Mouse (Mus musculus) fibroblast of lung, adult 2 months (primary cell): Measurements from ENCODE around the gene Amhr2.

Experiments used
- DNase-seq: peaks from one replicate; pipeline ENCODE4 v3.0.0-alpha.2; 2011; ENCODE audit warnings: low read depth

Amhr2 gene

DNA sequence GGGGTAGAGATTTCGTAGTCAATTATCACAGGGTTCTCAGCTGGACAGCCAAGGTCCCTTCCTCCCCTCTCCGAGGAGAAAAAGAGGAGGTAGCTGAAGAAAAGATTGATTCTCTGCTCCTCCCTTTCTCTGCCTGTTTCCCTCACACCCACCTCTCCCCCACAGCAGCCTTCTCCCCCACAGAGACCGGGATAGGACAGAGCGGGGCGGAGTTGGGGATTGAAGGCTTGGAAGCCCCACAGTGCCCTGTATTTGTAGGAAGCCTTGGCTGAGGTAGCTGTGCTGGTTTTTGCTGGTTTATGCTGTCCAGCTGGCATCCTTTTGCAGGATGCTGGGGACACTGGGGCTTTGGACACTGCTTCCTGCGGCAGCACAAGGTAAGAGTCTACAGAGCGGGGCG lies at the start of gene Amhr2:
Amhr2 (plus strand) TSS at position 222 of the 400 bp plus-strand sequence.
- DNase-seq, result no peak

DNA sequence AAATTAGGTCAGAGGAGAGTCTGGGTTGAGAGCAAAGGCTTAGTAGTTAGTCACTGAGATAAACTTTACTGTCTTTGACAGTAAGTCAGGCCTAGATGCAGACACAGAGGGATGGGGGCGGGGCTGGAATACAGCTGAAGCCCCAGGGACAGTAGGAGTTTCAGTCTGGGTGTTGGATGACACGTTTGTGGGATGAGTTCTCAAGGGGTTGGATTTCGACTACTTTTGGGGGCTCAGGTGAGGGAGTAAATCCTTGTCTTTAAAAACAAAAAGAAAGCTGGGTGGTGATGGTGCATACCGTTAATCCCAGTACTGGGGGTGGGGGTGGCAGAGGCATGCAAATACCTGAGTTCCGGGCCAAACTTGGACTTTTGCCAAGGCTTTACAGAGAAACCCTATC lies 46.5 kb upstream of the Amhr2 start:
- DNase-seq, result no peak

DNA sequence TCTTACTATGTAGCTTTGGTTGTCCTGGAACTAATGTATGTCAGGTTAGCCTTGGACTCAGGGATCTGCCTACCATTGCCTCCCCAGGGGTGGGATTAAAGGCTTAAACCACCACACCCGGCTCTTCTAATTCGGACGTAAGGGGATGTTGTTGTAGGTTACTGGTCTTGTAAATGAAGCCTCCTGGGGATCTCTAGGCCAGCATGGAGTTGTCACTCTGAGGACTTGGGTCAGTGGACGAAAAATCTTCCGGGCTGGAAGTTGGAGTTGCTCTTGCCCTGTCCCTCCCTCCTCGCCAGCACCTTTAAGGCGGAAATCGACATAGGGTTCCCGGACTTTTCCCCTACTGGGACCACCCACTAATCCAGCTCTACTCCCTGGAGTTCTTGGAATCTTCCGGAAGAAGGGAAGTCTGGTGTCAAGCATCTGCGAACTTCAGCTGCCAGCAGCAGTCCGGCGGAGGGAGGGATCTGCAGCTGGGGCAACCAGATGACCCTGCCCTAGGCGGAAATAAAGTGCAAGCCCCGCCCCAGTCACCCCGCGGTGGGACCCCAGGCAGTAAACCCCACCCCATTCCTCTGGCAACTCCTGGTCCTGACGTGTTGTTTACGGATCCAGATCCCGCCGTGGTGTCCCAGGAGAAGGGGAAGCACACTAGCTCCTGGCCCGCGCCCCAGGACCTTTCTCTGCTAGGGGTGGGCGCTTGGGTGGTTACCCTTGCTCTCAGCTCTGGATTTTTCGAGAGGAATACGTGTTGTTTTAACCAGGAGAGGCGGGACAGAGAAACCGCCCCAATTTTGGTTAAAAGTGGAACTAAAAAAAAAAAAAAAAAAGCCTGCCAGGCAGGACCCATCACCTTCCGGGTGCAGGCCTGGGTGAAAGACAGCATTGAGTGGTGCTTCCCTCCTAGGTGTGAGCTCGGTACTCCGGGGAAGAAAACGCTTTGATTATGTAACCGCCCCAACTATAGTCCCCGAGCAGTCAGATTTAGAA lies 45.6 kb upstream of the Amhr2 start:
- peak; percentile 73 for DNase-seq

DNA sequence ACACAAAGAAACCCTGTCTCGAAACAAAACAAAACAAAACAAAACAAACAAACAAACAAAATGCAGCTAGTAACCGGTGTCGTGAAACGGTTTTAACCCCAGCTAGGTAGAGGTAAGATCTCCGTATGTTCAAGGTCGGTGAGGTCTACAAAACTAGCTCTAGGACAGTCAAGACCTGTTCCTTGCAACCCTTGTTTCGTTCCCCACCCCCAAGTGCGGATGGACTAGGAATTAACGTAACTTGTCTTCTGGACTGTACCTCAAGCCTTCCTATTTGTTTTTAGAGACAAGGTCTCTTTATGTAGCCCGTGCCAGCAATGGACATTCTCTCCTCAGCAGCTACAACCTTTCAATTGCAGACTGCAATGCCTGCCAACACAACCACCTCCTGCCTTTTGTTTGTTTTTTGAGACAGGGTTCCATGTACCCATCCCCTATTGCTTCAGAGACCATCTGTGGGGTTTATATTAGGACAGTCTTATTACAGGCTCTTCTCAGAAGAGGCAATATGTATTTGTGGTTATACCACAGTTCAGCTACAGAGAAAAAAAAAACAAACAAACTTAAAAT lies 44.6 kb upstream of the Amhr2 start:
- DNase-seq, result no peak

DNA sequence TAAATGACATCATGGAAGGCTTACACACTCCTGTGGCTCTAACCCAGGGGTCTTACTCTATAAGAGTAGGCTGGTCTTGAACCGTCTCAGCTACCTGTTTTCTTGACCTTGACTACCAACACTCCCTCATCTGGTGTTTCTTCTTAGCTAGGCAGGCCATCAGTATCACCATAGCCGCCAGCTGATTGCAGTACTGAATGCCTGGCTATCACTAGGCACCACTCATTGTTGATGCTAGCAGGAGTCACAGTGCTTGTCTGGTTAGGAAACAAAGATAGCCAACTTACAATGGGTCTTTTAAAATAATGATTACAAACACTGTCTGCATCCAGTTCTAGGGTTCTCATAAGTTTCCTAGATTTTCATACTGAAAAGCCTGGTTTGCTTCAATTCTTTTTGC lies 43.9 kb upstream of the Amhr2 start:
- DNase-seq, result no peak

DNA sequence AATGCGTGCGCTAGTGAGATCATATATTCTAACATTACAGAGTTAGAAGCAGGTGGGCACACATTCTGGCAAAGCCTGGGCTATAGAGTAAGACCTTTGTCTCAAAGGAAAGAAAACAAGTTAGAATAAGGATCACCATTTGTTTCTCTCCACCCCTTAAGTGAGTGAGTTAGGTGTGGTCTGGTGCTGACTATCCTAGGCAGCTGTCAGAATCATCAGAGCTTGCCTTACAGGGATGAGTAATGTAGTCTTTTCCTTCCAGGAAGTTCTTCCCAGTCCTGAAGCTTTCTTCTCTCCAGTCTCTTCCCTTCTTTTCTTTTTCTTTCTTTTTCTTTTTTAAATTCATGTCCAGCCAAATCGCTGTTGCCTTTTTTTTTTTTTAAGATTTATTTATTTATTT lies 43.0 kb upstream of the Amhr2 start:
- DNase-seq, result no peak

DNA sequence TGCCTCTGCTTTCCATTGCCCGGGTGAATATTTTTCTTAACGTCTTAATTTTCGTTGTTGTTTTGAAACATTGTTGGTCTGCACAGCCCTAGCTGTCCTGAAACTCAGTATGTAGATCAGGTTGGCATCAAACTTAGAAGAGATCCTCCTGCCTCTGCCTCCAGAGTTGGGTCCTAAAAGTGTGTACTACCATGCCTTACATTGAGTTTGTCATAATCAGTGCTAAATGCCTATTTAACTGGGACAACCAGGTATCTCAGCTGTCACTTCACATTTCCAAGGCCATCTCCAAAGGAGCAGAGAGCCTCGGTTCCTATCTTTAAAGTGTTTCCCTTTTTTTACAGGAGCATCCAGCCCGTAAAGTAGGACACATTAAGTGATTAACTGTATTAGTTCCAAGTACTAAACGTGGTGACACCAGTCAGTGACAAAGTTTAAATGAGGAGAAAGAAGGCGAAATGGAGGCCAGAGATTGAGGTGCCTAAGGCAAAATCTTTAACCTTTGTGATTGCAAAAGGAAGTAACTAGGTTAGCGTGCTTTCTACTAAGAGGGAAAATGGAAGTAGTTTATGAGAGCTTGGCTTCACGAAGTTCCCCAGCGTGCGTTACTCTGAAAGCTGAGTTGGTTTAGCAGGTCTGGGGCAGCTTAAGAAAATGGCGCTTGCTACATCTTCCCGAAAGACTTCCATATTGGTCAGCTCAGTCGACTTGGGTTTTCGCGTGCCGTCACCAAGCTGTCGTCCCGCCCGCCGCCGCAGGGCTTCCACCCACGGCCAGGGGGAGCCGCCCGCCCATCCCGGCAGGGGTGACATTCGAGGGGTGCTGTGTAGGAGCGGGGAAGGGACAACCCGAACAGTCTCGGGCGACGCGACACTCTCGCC lies 40.3 kb upstream of the Amhr2 start:
- DNase-seq, result no peak

DNA sequence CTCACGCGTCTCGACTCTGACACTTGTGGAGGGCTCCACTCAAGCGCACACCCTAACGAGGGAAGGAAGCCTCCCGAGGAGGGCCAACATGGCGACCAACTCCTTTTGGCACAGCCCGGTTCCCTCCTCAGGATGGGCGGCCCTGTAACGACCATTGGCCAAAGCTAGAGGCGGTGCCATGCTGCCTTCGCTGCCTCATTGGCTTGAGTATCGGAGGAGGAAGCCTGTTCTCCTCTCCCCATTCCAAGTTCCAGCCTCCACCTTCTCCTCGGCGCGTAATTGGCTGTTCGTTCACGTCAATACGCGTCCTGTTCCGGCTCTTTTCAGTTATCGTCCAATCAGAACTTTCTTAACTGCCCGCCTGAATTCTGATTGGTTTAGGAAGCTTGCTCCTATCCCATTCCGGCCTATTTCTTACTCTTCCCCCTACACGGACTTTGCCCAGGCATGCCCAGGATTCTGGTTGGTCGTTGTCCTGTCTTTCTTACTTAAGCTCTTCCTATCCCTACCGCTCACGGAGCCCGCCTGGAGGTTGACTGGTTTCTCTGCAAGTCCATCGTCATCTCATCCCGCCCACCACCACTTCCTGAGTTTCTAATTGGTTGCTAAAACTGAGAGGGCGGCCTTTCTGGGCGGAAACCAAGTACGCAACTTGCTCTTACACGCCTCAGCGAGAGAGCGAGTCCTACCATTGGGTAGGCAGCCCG lies 39.5 kb upstream of the Amhr2 start, which contains the start of gene Sp1:
Sp1 (plus strand) TSS at position 655 of the 707 bp plus-strand sequence.
- DNase-seq, result peak; percentile 100

DNA sequence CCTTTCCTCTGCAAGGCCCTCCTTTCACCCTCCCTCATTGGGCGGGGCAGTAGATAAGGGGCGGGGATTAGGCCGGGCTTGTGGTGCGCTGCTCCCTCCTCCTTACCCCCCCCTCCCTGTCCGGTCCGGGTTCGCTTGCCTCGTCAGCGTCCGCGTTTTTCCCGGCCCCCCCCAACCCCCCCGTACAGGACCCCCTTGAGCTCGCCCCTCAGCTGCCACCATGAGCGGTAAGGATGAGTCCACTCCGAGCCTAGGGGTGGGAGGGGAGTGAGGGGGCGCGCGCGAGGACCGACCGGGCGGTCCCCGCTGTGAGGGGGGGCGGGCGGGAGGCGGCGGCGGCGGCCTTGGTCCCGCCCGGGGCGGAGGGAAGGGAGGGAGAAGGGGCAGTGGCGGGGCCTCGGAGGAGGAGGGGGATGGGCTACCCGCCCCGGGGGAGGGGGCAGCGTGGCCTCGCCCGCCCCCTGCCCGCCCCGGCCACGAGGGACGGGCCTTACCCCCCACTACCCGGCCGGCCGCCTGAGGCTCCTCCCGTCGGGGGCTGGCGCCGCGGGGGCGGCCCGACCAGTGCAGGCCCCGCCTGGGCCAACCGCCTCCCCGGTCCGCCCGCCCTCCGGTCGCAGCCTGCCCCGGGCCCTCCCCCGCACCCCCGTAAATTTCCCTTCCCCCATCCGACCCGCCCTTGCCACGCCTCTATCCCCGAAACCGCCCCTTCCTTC lies 38.8 kb upstream of the Amhr2 start:
- peak; percentile 60 for DNase-seq

DNA sequence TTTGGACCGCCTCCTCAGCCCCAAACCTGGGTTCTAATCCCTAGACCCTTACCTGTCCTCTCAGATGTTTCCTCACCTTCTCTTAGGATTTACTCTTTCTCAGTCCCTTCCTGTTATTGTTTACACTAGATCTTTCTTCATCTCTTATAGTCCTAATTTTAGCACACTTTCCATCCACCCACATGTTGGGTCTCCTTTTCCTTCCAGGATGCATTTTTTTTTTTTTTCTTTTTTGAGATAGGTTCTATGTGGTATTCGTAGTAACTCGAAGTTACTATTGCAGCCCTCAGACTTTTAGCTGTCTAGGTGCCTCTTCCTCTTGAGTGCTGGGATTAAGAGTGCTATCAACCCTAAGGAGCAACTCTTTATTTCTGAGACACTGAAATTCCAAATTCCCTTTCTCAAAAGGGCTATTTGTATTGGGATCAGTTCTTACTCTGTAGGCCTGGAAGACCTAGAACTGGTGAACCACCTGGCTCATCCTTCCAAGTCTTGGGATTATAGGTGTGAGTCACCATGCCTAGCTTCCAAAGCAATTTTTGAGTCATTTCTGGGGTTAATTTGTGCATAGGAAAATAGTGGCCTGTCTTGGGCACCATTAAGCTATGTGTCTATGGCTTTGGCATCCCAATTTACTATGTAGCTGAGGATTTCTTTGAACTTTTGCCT lies 38.1 kb upstream of the Amhr2 start:
- no peak for DNase-seq

DNA sequence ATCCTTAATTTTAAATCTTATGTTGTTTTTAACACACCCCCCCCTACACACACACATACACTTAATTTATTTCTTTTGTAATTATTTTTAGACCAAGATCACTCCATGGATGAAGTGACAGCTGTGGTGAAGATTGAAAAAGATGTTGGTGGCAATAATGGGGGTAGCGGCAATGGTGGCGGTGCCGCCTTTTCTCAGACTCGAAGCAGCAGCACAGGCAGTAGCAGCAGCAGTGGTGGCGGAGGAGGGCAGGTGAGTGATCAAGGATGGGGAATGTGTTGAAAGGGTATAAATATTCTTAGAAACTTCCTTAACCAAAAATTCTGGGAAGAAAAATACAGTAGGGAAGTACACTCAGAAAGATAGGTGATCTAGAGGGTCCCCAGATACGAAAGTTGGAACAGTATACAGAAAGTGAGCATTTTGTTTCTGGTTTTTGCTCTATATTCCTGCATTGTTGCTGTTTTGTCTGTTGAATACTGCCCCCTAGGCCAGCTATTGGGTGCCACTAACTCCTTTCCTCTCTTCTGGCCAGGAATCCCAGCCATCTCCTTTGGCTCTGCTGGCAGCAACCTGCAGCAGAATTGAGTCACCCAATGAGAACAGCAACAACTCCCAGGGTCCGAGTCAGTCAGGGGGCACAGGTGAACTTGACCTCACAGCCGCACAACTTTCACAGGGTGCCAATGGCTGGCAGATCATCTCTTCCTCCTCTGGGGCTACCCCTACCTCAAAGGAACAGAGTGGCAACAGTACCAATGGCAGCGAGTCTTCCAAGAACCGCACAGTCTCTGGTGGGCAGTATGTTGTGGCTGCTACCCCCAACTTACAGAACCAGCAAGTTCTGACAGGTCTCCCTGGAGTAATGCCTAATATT lies 37.2 kb upstream of the Amhr2 start:
- DNase-seq, result no peak

DNA sequence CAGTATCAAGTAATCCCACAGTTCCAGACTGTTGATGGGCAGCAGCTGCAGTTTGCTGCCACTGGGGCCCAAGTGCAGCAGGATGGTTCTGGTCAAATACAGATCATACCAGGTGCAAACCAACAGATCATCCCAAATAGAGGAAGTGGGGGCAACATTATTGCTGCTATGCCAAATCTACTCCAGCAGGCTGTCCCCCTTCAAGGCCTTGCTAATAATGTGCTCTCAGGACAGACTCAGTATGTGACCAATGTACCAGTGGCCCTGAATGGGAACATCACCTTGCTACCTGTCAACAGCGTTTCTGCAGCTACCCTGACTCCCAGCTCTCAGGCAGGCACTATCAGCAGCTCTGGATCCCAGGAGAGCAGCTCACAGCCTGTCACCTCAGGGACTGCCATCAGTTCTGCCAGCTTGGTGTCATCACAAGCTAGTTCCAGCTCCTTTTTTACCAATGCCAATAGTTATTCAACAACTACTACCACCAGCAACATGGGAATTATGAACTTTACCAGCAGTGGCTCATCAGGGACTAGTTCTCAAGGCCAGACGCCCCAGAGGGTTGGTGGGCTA lies 36.5 kb upstream of the Amhr2 start:
- no peak for DNase-seq

DNA sequence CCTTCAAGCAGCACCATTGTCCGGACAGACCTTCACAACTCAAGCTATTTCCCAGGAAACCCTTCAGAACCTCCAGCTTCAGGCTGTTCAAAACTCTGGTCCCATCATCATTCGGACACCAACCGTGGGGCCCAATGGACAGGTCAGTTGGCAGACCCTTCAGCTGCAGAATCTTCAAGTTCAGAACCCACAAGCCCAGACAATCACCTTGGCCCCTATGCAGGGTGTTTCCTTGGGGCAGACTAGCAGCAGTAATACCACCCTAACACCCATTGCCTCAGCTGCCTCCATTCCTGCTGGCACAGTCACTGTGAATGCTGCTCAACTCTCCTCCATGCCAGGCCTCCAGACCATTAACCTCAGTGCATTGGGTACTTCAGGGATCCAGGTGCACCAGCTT lies 35.9 kb upstream of the Amhr2 start:
- no peak for DNase-seq

DNA sequence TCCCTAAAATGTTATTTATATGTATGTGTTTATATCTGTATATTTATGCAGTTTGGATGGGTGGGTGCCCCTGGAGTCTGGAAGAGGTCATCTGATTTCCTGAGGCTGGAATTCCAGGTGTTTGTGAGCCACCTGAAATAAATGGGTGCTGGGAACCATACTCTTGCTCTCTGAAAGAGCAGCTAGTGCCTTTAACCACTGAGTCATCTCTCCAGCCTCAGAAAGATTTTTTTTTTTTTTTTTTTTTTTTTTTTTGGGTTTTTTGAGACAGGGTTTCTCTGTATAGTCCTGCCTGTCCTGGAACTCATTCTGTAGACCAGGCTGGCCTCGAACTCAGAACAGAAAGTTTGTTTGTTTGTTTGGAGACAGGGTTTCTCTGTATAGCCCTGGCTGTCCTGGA lies 34.1 kb upstream of the Amhr2 start:
- DNase-seq, result no peak

DNA sequence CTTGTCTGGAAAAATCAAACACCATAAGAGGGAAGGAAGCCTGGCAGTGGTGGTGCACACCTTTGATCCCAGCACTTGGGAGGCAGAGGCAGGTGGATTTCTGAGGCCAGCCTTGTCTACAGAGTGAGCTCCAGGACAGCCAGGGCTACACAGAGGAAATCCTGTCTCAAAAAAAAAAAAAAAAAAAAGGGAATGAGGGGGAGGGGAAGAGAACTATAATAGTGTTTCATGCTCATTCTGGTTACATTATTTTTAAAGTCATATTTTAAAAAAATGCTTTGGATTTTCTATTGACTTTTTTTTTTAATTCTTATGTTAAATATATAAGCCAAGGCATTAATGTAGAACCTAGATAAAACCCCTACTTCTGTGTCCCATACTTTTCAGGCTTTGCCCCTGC lies 31.5 kb upstream of the Amhr2 start:
- DNase-seq, result no peak

DNA sequence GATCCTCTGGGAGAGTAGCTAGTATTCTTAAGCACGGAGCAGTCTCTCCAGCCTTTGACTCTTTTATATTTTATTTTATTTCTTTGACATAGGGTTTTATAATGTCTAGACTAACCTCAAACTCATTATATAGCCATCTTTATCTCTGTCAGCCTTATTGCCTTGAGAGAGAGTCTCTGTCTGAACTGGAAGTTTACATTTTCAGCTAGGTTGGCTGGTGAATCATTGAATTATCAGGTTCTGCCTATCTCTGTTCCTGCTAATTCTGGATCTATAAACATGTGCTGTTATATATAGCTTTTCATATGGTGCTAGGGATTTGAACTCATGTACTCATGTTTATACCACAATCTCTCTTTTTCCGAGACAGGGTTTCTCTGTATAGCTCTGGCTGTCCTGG lies 27.6 kb upstream of the Amhr2 start:
- DNase-seq, result no peak

DNA sequence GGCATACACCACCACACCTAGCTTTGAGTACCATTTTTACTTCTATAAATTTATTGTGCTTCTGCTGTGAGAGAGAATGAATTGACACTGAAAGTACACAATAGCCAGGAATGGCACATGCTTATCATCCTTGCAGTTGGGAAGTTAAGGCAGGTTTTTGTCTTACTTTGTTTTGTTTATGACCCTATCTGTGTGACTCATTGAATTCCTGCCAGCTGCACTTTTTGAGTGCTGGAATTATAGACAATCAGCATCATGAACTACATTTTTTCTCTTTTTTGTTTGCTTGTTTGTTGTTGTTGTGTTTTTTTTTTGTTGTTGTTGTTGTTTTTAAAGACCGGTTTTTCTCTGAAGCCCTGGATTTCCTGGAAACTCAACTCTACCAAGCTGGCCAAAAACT lies 24.2 kb upstream of the Amhr2 start:
- DNase-seq, result no peak

DNA sequence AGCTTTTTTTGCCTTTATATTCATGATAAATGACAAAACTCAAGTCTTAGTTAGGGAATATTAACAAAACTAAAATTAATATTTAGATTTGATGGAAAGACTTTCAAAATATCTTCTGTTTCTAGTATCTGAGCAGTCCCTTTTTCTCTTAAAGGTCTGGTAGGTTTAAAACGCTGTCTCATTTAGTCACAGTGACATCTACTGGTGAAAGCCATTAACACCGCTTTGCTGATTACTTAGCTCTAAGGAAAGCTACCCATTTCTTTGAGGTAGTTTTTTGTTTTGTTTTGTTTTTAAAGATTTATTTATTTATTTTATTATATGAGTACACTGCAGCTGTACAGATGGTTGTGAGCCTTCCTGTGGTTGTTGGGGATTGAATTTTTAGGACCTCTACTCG lies 23.7 kb upstream of the Amhr2 start:
- peak; percentile 65 for DNase-seq

DNA sequence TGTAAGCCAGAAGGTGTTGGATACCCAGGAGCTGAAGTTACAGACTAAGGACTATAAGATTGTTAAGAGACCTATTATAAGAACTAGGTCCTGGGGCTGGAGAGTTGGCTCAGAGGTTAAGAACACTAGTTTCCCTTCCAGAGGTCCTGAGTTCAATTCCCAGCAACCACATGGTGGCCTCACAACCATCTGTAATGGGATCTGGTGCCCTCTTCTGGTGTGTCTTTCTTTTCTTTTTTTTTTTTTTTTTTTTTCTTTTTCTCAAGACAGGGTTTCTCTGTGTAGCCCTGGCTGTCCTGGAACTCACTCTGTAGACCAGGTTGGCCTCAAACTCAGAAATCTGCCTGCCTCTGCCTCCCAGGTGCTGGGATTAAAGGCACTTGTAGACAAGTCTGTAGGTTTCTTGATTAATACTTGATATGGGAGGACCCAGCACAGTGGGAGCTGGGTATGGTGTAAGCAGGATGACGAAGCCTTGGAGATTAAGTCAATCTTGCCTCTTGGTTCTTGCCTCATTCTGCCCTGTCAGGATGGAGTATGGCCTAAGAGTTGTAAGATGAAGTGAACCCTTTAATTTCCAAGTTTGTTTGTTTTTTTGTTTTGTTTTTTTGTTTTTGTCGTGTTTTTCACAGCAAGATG lies 21.4 kb upstream of the Amhr2 start:
- no peak for DNase-seq
